Mouse (Mus musculus): Measurements from ENCODE around the gene Svep1. TPM values are rescaled to one million over a fixed set of nuclear protein-coding genes. Genes with fewer than 3 reads are reported as not detected.

Svep1 gene
- total and polyA plus RNA-seq, 2 experiments from 2014 or later: 0.47 to 3.0 TPM

DNA sequence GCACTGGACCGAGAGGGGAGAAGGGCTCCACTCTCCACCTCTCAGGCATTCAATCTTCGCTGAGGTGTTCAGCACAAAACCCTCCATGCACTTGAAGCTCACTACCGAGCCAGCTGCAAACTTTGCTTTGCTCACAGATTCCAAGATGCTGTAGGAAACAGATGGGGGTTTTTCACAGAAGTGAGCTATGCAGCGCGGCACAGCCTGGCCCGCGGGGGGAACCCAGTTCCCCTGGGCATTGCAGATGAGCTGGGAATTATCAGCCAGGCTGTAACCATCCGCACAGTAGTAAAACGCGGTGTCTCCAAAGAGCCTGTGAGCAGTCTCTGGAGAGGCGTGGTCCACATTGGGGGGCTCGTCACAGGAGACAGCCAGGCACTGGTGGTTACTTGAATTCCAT is 133.8 kb downstream of the Svep1 start:
- H3K9me3 ChIP-seq (ENCODE audit: low read length): no peaks in the 10 kb centered on the region
- TF ChIP-seq CTCF (IDR thresholded peaks at IDR 0.05; ENCODE audit: low read depth): no peak
- no peaks in the 10 kb centered on the region for H3K27me3 ChIP-seq (ENCODE audit: insufficient read depth, low read length)
- DNase-seq (no peak), ATAC-seq (no peak)
- WGBS: 85% methylated on average over 12 of the region's 12 CpGs
- H3K4me1 ChIP-seq (ENCODE audit: insufficient read depth): no peaks in the 10 kb centered on the region
- H3K4me2 ChIP-seq (ENCODE audit: low read depth): no peak overlapping the region
- no peaks in the 10 kb centered on the region for H3K36me3 ChIP-seq (ENCODE audit: insufficient read depth)
- no peak overlapping the region for H3K4me3 ChIP-seq (ENCODE audit: low read depth, low read length)
- no peak overlapping the region for H3K9ac ChIP-seq
- H3K27ac ChIP-seq (ENCODE audit: low read depth, low read length): no peak overlapping the region

DNA sequence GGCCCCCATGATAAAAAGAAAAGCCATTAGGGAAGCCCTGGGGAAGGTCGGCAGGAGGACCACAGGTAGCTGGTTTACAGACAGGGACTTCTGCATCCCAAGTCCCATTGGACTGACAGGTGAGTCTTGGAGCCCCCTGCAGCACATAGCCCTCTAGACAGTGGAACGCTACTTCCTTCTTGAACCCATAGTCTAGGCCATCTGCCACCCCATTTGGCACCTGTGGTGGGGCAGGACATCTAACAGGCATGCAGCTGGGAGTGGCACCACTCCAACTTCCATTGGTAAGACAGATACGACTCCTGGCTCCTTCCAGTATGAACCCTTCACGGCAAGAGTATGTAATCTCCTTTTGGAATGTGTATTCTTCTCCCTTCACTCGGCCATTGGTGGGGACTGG is 137.8 kb downstream of the Svep1 start:
- Histone ChIP-seq H3K27me3 (ENCODE audit: insufficient read depth, low read length) (no peaks in the 10 kb centered on the region), H3K36me3 (ENCODE audit: insufficient read depth) (no peaks in the 10 kb centered on the region), H3K9me3 (ENCODE audit: low read length) (no peaks in the 10 kb centered on the region), H3K4me3 (ENCODE audit: low read depth, low read length) (no peak overlapping the region), H3K4me1 (ENCODE audit: insufficient read depth) (no peaks in the 10 kb centered on the region), H3K4me2 (ENCODE audit: low read depth) (no peak overlapping the region), H3K27ac (ENCODE audit: low read depth, low read length) (no peak overlapping the region), H3K9ac (no peak overlapping the region)
- DNase-seq (no peak), ATAC-seq (no peak)
- WGBS: 94% methylated on average over 5 of the region's 5 CpGs
- TF ChIP-seq CTCF (IDR thresholded peaks at IDR 0.05; ENCODE audit: low read depth): no peak

DNA sequence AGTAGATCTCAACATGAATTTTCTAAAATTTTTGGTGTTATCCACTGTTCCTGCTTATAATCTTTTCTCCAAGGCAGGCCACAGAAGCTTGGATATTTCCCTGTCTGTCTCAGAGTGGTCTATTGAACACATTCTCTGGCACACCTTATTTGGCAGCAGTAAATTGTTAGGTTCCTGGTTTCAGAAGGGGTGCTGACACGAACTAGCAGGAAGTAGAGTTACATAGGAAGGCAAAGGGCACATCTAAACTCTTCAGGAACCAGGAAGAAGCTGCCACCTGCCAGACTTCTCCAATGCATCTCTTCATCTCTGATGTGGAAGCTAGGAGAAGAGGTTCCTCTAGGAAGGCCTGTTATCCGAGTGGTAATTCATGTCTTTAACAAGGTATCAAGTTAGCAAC is 141.9 kb downstream of the Svep1 start:
- Histone ChIP-seq H3K27me3 (ENCODE audit: insufficient read depth, low read length) (no peaks in the 10 kb centered on the region), H3K9me3 (ENCODE audit: low read length) (no peaks in the 10 kb centered on the region), H3K4me2 (ENCODE audit: low read depth) (no peak overlapping the region), H3K4me3 (ENCODE audit: low read depth, low read length) (no peak overlapping the region), H3K27ac (ENCODE audit: low read depth, low read length) (no peak overlapping the region), H3K9ac (no peak overlapping the region), H3K4me1 (ENCODE audit: insufficient read depth) (no peaks in the 10 kb centered on the region), H3K36me3 (ENCODE audit: insufficient read depth) (no peaks in the 10 kb centered on the region)
- ATAC-seq (no peak), DNase-seq (no peak)
- 77% methylated on average over 2 of the region's 2 CpGs for WGBS
- TF ChIP-seq CTCF (IDR thresholded peaks at IDR 0.05; ENCODE audit: low read depth): no peak

DNA sequence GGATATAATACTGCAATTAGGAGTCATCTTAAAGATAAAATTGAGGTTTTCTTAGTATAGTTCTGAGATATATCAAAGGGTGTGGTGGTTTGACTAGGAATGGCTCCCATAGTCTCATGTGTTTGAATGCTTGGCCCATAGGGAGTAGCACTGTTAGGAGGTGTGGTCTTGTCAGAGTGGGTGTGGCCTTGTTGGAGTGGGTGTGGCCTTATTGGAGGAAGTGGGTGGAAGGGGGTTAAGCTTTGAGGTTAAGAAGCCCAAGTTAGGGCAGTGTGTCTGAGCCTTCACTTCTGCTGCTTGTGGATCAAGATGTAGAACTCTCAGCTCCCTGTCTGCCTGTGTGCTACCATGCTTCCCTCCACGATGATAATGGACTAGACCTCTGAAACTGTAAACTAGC is 143.7 kb downstream of the Svep1 start:
- H3K4me2 ChIP-seq (ENCODE audit: low read depth): no peak overlapping the region
- no peak for ATAC-seq
- no peak overlapping the region for H3K9ac ChIP-seq
- H3K27me3 ChIP-seq (ENCODE audit: insufficient read depth, low read length): no peaks in the 10 kb centered on the region
- H3K4me3 ChIP-seq (ENCODE audit: low read depth, low read length): no peak overlapping the region
- H3K36me3 ChIP-seq (ENCODE audit: insufficient read depth): no peaks in the 10 kb centered on the region
- H3K4me1 ChIP-seq (ENCODE audit: insufficient read depth): no peaks in the 10 kb centered on the region
- no peaks in the 10 kb centered on the region for H3K9me3 ChIP-seq (ENCODE audit: low read length)
- no peak overlapping the region for H3K27ac ChIP-seq (ENCODE audit: low read depth, low read length)
- 100% methylated on average over 1 of the region's 1 CpGs for WGBS
- DNase-seq: no peak
- no peak for TF ChIP-seq CTCF (IDR thresholded peaks at IDR 0.05; ENCODE audit: low read depth)

DNA sequence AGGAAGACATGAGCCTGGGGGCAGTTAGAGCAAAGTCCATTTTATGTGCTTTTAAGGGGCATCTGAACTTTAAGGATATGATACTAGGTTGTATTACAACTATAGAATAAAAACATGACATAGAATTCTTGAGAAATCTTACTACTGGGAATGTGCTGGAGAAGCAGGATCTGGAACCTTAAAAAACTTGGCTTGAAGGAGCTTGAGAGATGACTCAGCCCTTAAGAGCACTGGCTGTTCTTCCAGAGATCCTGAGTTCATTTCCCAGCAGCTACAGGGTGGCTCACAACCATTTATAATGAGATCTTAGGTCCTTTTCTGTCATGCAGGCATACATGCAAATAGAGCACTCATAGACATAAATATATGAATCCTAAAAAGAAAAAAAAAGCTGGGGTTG is 151.0 kb downstream of the Svep1 start:
- DNase-seq (no peak), ATAC-seq (no peak)
- H3K4me1 ChIP-seq (ENCODE audit: insufficient read depth): no peaks in the 10 kb centered on the region
- no peak for TF ChIP-seq CTCF (IDR thresholded peaks at IDR 0.05; ENCODE audit: low read depth)
- H3K4me3 ChIP-seq (ENCODE audit: low read depth, low read length): no peak overlapping the region
- no peaks in the 10 kb centered on the region for H3K9me3 ChIP-seq (ENCODE audit: low read length)
- H3K36me3 ChIP-seq (ENCODE audit: insufficient read depth): no peaks in the 10 kb centered on the region
- no peaks in the 10 kb centered on the region for H3K27me3 ChIP-seq (ENCODE audit: insufficient read depth, low read length)
- no peak overlapping the region for H3K27ac ChIP-seq (ENCODE audit: low read depth, low read length)
- H3K9ac ChIP-seq: no peak overlapping the region
- no peak overlapping the region for H3K4me2 ChIP-seq (ENCODE audit: low read depth)

DNA sequence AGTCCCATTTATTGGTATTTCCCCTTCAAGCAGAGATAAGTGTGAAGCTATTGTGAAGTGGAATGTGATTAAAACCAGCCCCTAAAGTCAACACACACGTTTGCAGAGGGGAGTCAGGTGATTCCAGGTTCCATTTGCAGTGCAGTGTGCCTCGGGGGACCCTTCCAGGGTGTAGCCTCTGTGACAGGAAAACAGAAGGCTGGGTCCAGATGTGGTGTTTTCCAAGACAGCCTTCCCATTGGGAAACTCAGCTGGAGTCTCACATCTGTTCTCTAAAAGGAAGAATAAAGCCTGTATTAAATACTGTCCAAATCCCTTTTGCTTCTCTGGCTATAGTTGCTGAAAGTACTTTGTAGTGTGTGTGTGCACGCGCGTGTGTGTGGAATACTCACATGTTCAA is 152.2 kb downstream of the Svep1 start:
- no peak for TF ChIP-seq CTCF (IDR thresholded peaks at IDR 0.05; ENCODE audit: low read depth)
- Histone ChIP-seq H3K9ac (no peak overlapping the region), H3K27me3 (ENCODE audit: insufficient read depth, low read length) (no peaks in the 10 kb centered on the region), H3K4me2 (ENCODE audit: low read depth) (no peak overlapping the region), H3K36me3 (ENCODE audit: insufficient read depth) (no peaks in the 10 kb centered on the region), H3K27ac (ENCODE audit: low read depth, low read length) (no peak overlapping the region), H3K4me3 (ENCODE audit: low read depth, low read length) (no peak overlapping the region), H3K9me3 (ENCODE audit: low read length) (no peaks in the 10 kb centered on the region), H3K4me1 (ENCODE audit: insufficient read depth) (no peaks in the 10 kb centered on the region)
- WGBS: 75% methylated on average over 5 of the region's 5 CpGs
- no peak for ATAC-seq
- DNase-seq: no peak

DNA sequence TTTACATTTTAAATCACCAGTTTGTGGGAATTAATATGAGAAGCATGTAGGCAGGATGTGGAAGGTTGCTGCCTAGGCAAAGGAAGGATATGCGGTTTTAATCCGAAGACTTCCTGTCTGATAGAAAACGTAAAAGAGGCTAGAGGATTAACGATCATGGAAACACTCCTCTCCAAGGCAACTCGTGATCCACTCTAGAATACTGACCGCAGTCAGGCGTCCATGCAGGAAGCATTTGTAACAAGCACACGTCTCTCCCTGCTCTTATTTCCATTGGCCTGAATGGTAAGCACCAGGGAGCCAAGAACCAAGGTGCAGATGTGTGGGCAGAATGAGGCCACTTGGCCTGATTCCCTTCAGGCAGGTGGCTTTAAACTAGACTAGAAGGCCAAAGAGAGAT is 155.9 kb downstream of the Svep1 start:
- Histone ChIP-seq H3K27ac (ENCODE audit: low read depth, low read length) (no peak overlapping the region), H3K4me1 (ENCODE audit: insufficient read depth) (no peaks in the 10 kb centered on the region), H3K36me3 (ENCODE audit: insufficient read depth) (no peaks in the 10 kb centered on the region), H3K27me3 (ENCODE audit: insufficient read depth, low read length) (no peaks in the 10 kb centered on the region), H3K4me2 (ENCODE audit: low read depth) (no peak overlapping the region), H3K4me3 (ENCODE audit: low read depth, low read length) (no peak overlapping the region), H3K9ac (no peak overlapping the region), H3K9me3 (ENCODE audit: low read length) (no peaks in the 10 kb centered on the region)
- no peak for TF ChIP-seq CTCF (IDR thresholded peaks at IDR 0.05; ENCODE audit: low read depth)
- WGBS: 54% methylated on average over 8 of the region's 8 CpGs
- DNase-seq (peak; percentile 3), ATAC-seq (peak; percentile 51)

DNA sequence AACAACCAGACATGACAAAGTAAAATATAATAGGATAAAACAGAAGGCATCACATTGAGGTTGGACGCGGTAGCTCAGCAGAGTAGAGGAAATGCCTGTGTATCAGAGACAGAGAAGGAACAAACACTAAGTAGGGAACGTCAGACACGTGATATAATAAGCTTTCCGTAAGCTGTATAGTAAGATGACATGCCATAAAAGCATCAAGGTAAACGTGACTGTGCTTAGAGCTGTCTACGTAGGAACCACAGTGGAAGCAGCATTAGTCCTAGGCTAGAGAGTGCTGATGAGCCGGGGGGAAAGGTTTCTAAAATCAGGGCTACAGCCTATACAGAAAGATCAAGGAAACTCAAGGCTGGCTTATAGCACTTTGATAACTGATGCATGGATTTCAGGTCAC is 156.4 kb downstream of the Svep1 start:
- Histone ChIP-seq H3K9me3 (ENCODE audit: low read length) (no peaks in the 10 kb centered on the region), H3K4me2 (ENCODE audit: low read depth) (no peak overlapping the region), H3K36me3 (ENCODE audit: insufficient read depth) (no peaks in the 10 kb centered on the region), H3K4me3 (ENCODE audit: low read depth, low read length) (no peak overlapping the region), H3K27me3 (ENCODE audit: insufficient read depth, low read length) (no peaks in the 10 kb centered on the region), H3K9ac (no peak overlapping the region), H3K27ac (ENCODE audit: low read depth, low read length) (no peak overlapping the region), H3K4me1 (ENCODE audit: insufficient read depth) (no peaks in the 10 kb centered on the region)
- TF ChIP-seq CTCF (IDR thresholded peaks at IDR 0.05; ENCODE audit: low read depth): no peak
- DNase-seq (no peak), ATAC-seq (no peak)
- 82% methylated on average over 8 of the region's 8 CpGs for WGBS
